Mouse (Mus musculus): ENCODE data around the gene Pradc1. TPM values are rescaled to one million over a fixed set of nuclear protein-coding genes. Genes with fewer than 3 reads are reported as not detected.
A peak's percentile ranks its signal among the peaks of the same experiment; 100 is the strongest.

Gene Pradc1
- polyA plus RNA-seq, 1 experiment from 2014 or later, result 28.0 TPM

- Histone ChIP-seq H3K9ac (ENCODE audit: low read length) (peak overlapping the region; percentile 68), H3K4me3 (ENCODE audit: low read depth, low read length) (peak overlapping the region; percentile 93)
- WGBS, result 51% methylated on average over 8 of the region's 8 CpGs
These were observed 20.4 kb downstream of the Pradc1 start for GRCm38 (mm10) chr6:85431274-85431841.

GRCm38 (mm10) chr6:85423836-85424379 is 27.9 kb downstream of the Pradc1 start, which contains the start of gene Noto:
Gene Noto (plus strand): TSS chr6:85423886.
- Histone ChIP-seq H3K9me3 (ENCODE audit: control insufficient read depth, low read length) (no peaks in the 10 kb centered on the region), H3K4me1 (ENCODE audit: control insufficient read depth, insufficient read depth, low read length) (no peaks in the 10 kb centered on the region), H3K27me3 (ENCODE audit: control insufficient read depth, insufficient read depth, low read length) (peaks cover 14% of the 10 kb centered on the region), H3K4me2 (ENCODE audit: low read depth) (no peak within 1 kb of the TSS), H3K27ac (ENCODE audit: low read depth, low read length) (no peak within 1 kb of the TSS), H3K9ac (ENCODE audit: low read length) (no peak within 1 kb of the TSS), H3K4me3 (ENCODE audit: low read depth, low read length) (no peak within 1 kb of the TSS), H3K36me3 (ENCODE audit: control insufficient read depth, insufficient read depth, low read length) (no peaks in the 10 kb centered on the region)
- 12% methylated on average over 28 of the region's 28 CpGs for WGBS
- ATAC-seq (ENCODE audit: insufficient read depth, low FRiP score, low TSS enrichment), result no peak
- DNase-seq (ENCODE audit: low spot score), result peak; percentile 8

More at GRCm38 (mm10) chr6:85431274-85431841, 20.4 kb downstream of the Pradc1 start:
- H3K36me3 ChIP-seq (ENCODE audit: control insufficient read depth, insufficient read depth, low read length), result no peaks in the 10 kb centered on the region
- H3K4me1 ChIP-seq (ENCODE audit: control insufficient read depth, insufficient read depth, low read length), result no peaks in the 10 kb centered on the region; the same call in 1 of the 2 replicates
- H3K4me2 ChIP-seq (ENCODE audit: low read depth), result peak overlapping the region; percentile 85
- DNase-seq (ENCODE audit: low spot score) (no peak), ATAC-seq (ENCODE audit: insufficient read depth, low FRiP score, low TSS enrichment) (peak; percentile 68; the same call in 1 of the 2 replicates)
- no peak overlapping the region for H3K27ac ChIP-seq (ENCODE audit: low read depth, low read length)
- H3K27me3 ChIP-seq (ENCODE audit: control insufficient read depth, insufficient read depth, low read length), result no peaks in the 10 kb centered on the region; the same call in 1 of the 2 replicates
- no peaks in the 10 kb centered on the region for H3K9me3 ChIP-seq (ENCODE audit: control insufficient read depth, low read length)

- Histone ChIP-seq H3K27ac (ENCODE audit: low read depth, low read length) (no peak overlapping the region), H3K27me3 (ENCODE audit: control insufficient read depth, insufficient read depth, low read length) (peaks cover 12% of the 10 kb centered on the region), H3K4me2 (ENCODE audit: low read depth) (no peak overlapping the region), H3K36me3 (ENCODE audit: control insufficient read depth, insufficient read depth, low read length) (no peaks in the 10 kb centered on the region), H3K9ac (ENCODE audit: low read length) (no peak overlapping the region), H3K9me3 (ENCODE audit: control insufficient read depth, low read length) (no peaks in the 10 kb centered on the region), H3K4me1 (ENCODE audit: control insufficient read depth, insufficient read depth, low read length) (no peaks in the 10 kb centered on the region), H3K4me3 (ENCODE audit: low read depth, low read length) (no peak overlapping the region)
- WGBS, result 89% methylated on average over 2 of the region's 2 CpGs
- ATAC-seq (ENCODE audit: insufficient read depth, low FRiP score, low TSS enrichment), result no peak
- DNase-seq (ENCODE audit: low spot score), result peak; percentile 2
These were observed 32.6 kb downstream of the Pradc1 start for GRCm38 (mm10) chr6:85419150-85419549.

GRCm38 (mm10) chr6:85415829-85416228 is 35.9 kb downstream of the Pradc1 start:
- DNase-seq (ENCODE audit: low spot score), result peak; percentile 1
- no peaks in the 10 kb centered on the region for H3K4me1 ChIP-seq (ENCODE audit: control insufficient read depth, insufficient read depth, low read length)
- no peak overlapping the region for H3K4me2 ChIP-seq (ENCODE audit: low read depth)
- no peak for ATAC-seq (ENCODE audit: insufficient read depth, low FRiP score, low TSS enrichment)
- H3K9me3 ChIP-seq (ENCODE audit: control insufficient read depth, low read length), result no peaks in the 10 kb centered on the region
- H3K9ac ChIP-seq (ENCODE audit: low read length), result no peak overlapping the region
- no peaks in the 10 kb centered on the region for H3K36me3 ChIP-seq (ENCODE audit: control insufficient read depth, insufficient read depth, low read length)
- no peaks in the 10 kb centered on the region for H3K27me3 ChIP-seq (ENCODE audit: control insufficient read depth, insufficient read depth, low read length)
- no peak overlapping the region for H3K27ac ChIP-seq (ENCODE audit: low read depth, low read length)
- 47% methylated on average over 3 of the region's 3 CpGs for WGBS
- no peak overlapping the region for H3K4me3 ChIP-seq (ENCODE audit: low read depth, low read length)

- Histone ChIP-seq H3K4me1 (ENCODE audit: control insufficient read depth, insufficient read depth, low read length) (no peaks in the 10 kb centered on the region; the same call in 1 of the 2 replicates), H3K9ac (ENCODE audit: low read length) (no peak overlapping the region), H3K4me2 (ENCODE audit: low read depth) (no peak overlapping the region), H3K27ac (ENCODE audit: low read depth, low read length) (no peak overlapping the region), H3K9me3 (ENCODE audit: control insufficient read depth, low read length) (no peaks in the 10 kb centered on the region), H3K36me3 (ENCODE audit: control insufficient read depth, insufficient read depth, low read length) (no peaks in the 10 kb centered on the region), H3K4me3 (ENCODE audit: low read depth, low read length) (no peak overlapping the region), H3K27me3 (ENCODE audit: control insufficient read depth, insufficient read depth, low read length) (peaks cover 36% of the 10 kb centered on the region)
- DNase-seq (ENCODE audit: low spot score) (peak; percentile 85), ATAC-seq (ENCODE audit: insufficient read depth, low FRiP score, low TSS enrichment) (no peak)
- WGBS, result 13% methylated on average over 13 of the region's 13 CpGs
These were observed 40.9 kb downstream of the Pradc1 start for GRCm38 (mm10) chr6:85410771-85411273.

GRCm38 (mm10) chr6:85409003-85409402 is 42.8 kb downstream of the Pradc1 start:
- H3K36me3 ChIP-seq (ENCODE audit: control insufficient read depth, insufficient read depth, low read length), result no peaks in the 10 kb centered on the region
- no peak overlapping the region for H3K27ac ChIP-seq (ENCODE audit: low read depth, low read length)
- H3K9ac ChIP-seq (ENCODE audit: low read length), result peak overlapping the region; percentile 15; the same call in 1 of the 2 replicates
- H3K4me3 ChIP-seq (ENCODE audit: low read depth, low read length), result peak overlapping the region; percentile 15
- H3K4me1 ChIP-seq (ENCODE audit: control insufficient read depth, insufficient read depth, low read length), result no peaks in the 10 kb centered on the region; the same call in 1 of the 2 replicates
- peak; percentile 42 for DNase-seq (ENCODE audit: low spot score)
- 3% methylated on average over 31 of the region's 31 CpGs for WGBS
- no peak for ATAC-seq (ENCODE audit: insufficient read depth, low FRiP score, low TSS enrichment)
- peak overlapping the region; percentile 35 for H3K4me2 ChIP-seq (ENCODE audit: low read depth)
- H3K27me3 ChIP-seq (ENCODE audit: control insufficient read depth, insufficient read depth, low read length), result peaks cover 36% of the 10 kb centered on the region
- no peaks in the 10 kb centered on the region for H3K9me3 ChIP-seq (ENCODE audit: control insufficient read depth, low read length)

- Histone ChIP-seq H3K27me3 (ENCODE audit: control insufficient read depth, insufficient read depth, low read length) (peaks cover 10% of the 10 kb centered on the region), H3K27ac (ENCODE audit: low read depth, low read length) (no peak overlapping the region), H3K4me1 (ENCODE audit: control insufficient read depth, insufficient read depth, low read length) (no peaks in the 10 kb centered on the region), H3K9ac (ENCODE audit: low read length) (no peak overlapping the region), H3K36me3 (ENCODE audit: control insufficient read depth, insufficient read depth, low read length) (no peaks in the 10 kb centered on the region), H3K4me3 (ENCODE audit: low read depth, low read length) (no peak overlapping the region), H3K9me3 (ENCODE audit: control insufficient read depth, low read length) (no peaks in the 10 kb centered on the region), H3K4me2 (ENCODE audit: low read depth) (no peak overlapping the region)
- DNase-seq (ENCODE audit: low spot score) (no peak), ATAC-seq (ENCODE audit: insufficient read depth, low FRiP score, low TSS enrichment) (no peak)
- WGBS, result 87% methylated on average over 10 of the region's 10 CpGs
These were observed 48.7 kb downstream of the Pradc1 start for GRCm38 (mm10) chr6:85403039-85403438.

GRCm38 (mm10) chr6:85402613-85403012 is 49.2 kb downstream of the Pradc1 start:
- no peaks in the 10 kb centered on the region for H3K4me1 ChIP-seq (ENCODE audit: control insufficient read depth, insufficient read depth, low read length)
- no peak overlapping the region for H3K4me3 ChIP-seq (ENCODE audit: low read depth, low read length)
- ATAC-seq (ENCODE audit: insufficient read depth, low FRiP score, low TSS enrichment) (no peak), DNase-seq (ENCODE audit: low spot score) (no peak)
- no peak overlapping the region for H3K4me2 ChIP-seq (ENCODE audit: low read depth)
- no peak overlapping the region for H3K9ac ChIP-seq (ENCODE audit: low read length)
- H3K36me3 ChIP-seq (ENCODE audit: control insufficient read depth, insufficient read depth, low read length), result no peaks in the 10 kb centered on the region
- H3K27ac ChIP-seq (ENCODE audit: low read depth, low read length), result no peak overlapping the region
- no peaks in the 10 kb centered on the region for H3K9me3 ChIP-seq (ENCODE audit: control insufficient read depth, low read length)
- 68% methylated on average over 2 of the region's 2 CpGs for WGBS
- peaks cover 6% of the 10 kb centered on the region for H3K27me3 ChIP-seq (ENCODE audit: control insufficient read depth, insufficient read depth, low read length)

- Histone ChIP-seq H3K9ac (ENCODE audit: low read length) (no peak overlapping the region), H3K4me2 (ENCODE audit: low read depth) (no peak overlapping the region), H3K27ac (ENCODE audit: low read depth, low read length) (no peak overlapping the region), H3K36me3 (ENCODE audit: control insufficient read depth, insufficient read depth, low read length) (no peaks in the 10 kb centered on the region), H3K9me3 (ENCODE audit: control insufficient read depth, low read length) (no peaks in the 10 kb centered on the region), H3K4me3 (ENCODE audit: low read depth, low read length) (no peak overlapping the region), H3K27me3 (ENCODE audit: control insufficient read depth, insufficient read depth, low read length) (no peaks in the 10 kb centered on the region), H3K4me1 (ENCODE audit: control insufficient read depth, insufficient read depth, low read length) (no peaks in the 10 kb centered on the region)
- DNase-seq (ENCODE audit: low spot score) (no peak), ATAC-seq (ENCODE audit: insufficient read depth, low FRiP score, low TSS enrichment) (no peak)
- WGBS, result 25% methylated on average over 5 of the region's 5 CpGs
These were observed 52.1 kb downstream of the Pradc1 start for GRCm38 (mm10) chr6:85399715-85400114.
